Mouse (Mus musculus): ENCODE results near the gene 1810030O07Rik. TPM values are rescaled to one million over a fixed set of nuclear protein-coding genes. Genes with fewer than 3 reads are reported as not detected.

The 1810030O07Rik gene
- polyA plus RNA-seq (2015; fragmentation: Nextera tagmentation; extraction: Ambion mirVana) = 35.7 and 36.9 TPM in 2 replicates

GRCm38 (mm10) chrX:12673054-12673775 is at the start of gene 1810030O07Rik:
Gene 1810030O07Rik, minus strand, starts transcription at chrX:12673668.
- Histone ChIP-seq H3K27me3 (no peaks in the 10 kb centered on the region), H3K27ac (replicated peaks) (peak within 1 kb of the TSS; percentile 93), H3K9me3 (replicated peaks) (no peaks in the 10 kb centered on the region), H3K4me1 (no peaks in the 10 kb centered on the region), H3K4me3 (replicated peaks) (peak within 1 kb of the TSS; percentile 65), H3K9ac (peak within 1 kb of the TSS; percentile 62), H3K36me3 (peaks cover 3% of the 10 kb centered on the region; the same call in 1 of the 2 replicates), H3K4me2 (replicated peaks) (peak within 1 kb of the TSS; percentile 51)
- ATAC-seq (ENCODE audit: insufficient number of reproducible peaks, low FRiP score, low TSS enrichment, low read depth) = peak; percentile 99
- WGBS = 9% methylated on average over 41 of the region's 42 CpGs

- Histone ChIP-seq H3K4me3 (replicated peaks) (no peak overlapping the region), H3K4me2 (replicated peaks) (no peak overlapping the region), H3K27ac (replicated peaks) (no peak overlapping the region), H3K9me3 (replicated peaks) (no peaks in the 10 kb centered on the region), H3K9ac (no peak overlapping the region), H3K27me3 (no peaks in the 10 kb centered on the region), H3K4me1 (no peaks in the 10 kb centered on the region), H3K36me3 (peaks cover 6% of the 10 kb centered on the region; the same call in 1 of the 2 replicates)
- WGBS = 92% methylated on average over 4 of the region's 4 CpGs
- ATAC-seq (ENCODE audit: insufficient number of reproducible peaks, low FRiP score, low TSS enrichment, low read depth) = no peak
These were observed 42.6 kb upstream of the 1810030O07Rik start for GRCm38 (mm10) chrX:12716036-12716435.

- no peaks in the 10 kb centered on the region for H3K27me3 ChIP-seq
- no peak overlapping the region for H3K9ac ChIP-seq
- no peak overlapping the region for H3K4me2 ChIP-seq (replicated peaks)
- H3K9me3 ChIP-seq (replicated peaks) = no peaks in the 10 kb centered on the region
- H3K36me3 ChIP-seq = peaks cover 6% of the 10 kb centered on the region; the same call in 1 of the 2 replicates
- WGBS = 94% methylated on average over 7 of the region's 7 CpGs
- no peak overlapping the region for H3K4me3 ChIP-seq (replicated peaks)
- no peaks in the 10 kb centered on the region for H3K4me1 ChIP-seq
- H3K27ac ChIP-seq (replicated peaks) = no peak overlapping the region
- ATAC-seq (ENCODE audit: insufficient number of reproducible peaks, low FRiP score, low TSS enrichment, low read depth) = no peak
These were observed 40.3 kb upstream of the 1810030O07Rik start for GRCm38 (mm10) chrX:12713796-12714195.

GRCm38 (mm10) chrX:12686910-12687309 is 13.4 kb upstream of the 1810030O07Rik start:
- Histone ChIP-seq H3K27ac (replicated peaks) (no peak overlapping the region), H3K9ac (no peak overlapping the region), H3K4me1 (no peaks in the 10 kb centered on the region), H3K4me3 (replicated peaks) (no peak overlapping the region), H3K4me2 (replicated peaks) (no peak overlapping the region), H3K36me3 (no peaks in the 10 kb centered on the region), H3K9me3 (replicated peaks) (no peaks in the 10 kb centered on the region), H3K27me3 (no peaks in the 10 kb centered on the region; the same call in 1 of the 2 replicates)
- 55% methylated on average over 8 of the region's 8 CpGs for WGBS
- no peak for ATAC-seq (ENCODE audit: insufficient number of reproducible peaks, low FRiP score, low TSS enrichment, low read depth)

GRCm38 (mm10) chrX:12686071-12686470 is 12.6 kb upstream of the 1810030O07Rik start:
- no peak overlapping the region for H3K4me3 ChIP-seq (replicated peaks)
- H3K4me1 ChIP-seq = no peaks in the 10 kb centered on the region
- no peak overlapping the region for H3K4me2 ChIP-seq (replicated peaks)
- no peak overlapping the region for H3K27ac ChIP-seq (replicated peaks)
- no peak for ATAC-seq (ENCODE audit: insufficient number of reproducible peaks, low FRiP score, low TSS enrichment, low read depth)
- no peaks in the 10 kb centered on the region for H3K9me3 ChIP-seq (replicated peaks)
- no peaks in the 10 kb centered on the region; the same call in 1 of the 2 replicates for H3K27me3 ChIP-seq
- H3K36me3 ChIP-seq = no peaks in the 10 kb centered on the region
- H3K9ac ChIP-seq = no peak overlapping the region

- 27% methylated on average over 6 of the region's 6 CpGs for WGBS
- no peaks in the 10 kb centered on the region for H3K4me1 ChIP-seq
- H3K9ac ChIP-seq = no peak overlapping the region
- H3K4me2 ChIP-seq (replicated peaks) = no peak overlapping the region
- no peaks in the 10 kb centered on the region for H3K9me3 ChIP-seq (replicated peaks)
- no peak for ATAC-seq (ENCODE audit: insufficient number of reproducible peaks, low FRiP score, low TSS enrichment, low read depth)
- H3K27me3 ChIP-seq = no peaks in the 10 kb centered on the region; the same call in 1 of the 2 replicates
- no peaks in the 10 kb centered on the region for H3K36me3 ChIP-seq
- H3K27ac ChIP-seq (replicated peaks) = no peak overlapping the region
- no peak overlapping the region for H3K4me3 ChIP-seq (replicated peaks)
These were observed 3.9 kb upstream of the 1810030O07Rik start for GRCm38 (mm10) chrX:12677396-12677795.

GRCm38 (mm10) chrX:12653879-12654278 is 19.6 kb downstream of the 1810030O07Rik start:
- no peak overlapping the region for H3K9ac ChIP-seq
- H3K4me2 ChIP-seq (replicated peaks) = no peak overlapping the region
- ATAC-seq (ENCODE audit: insufficient number of reproducible peaks, low FRiP score, low TSS enrichment, low read depth) = no peak
- no peaks in the 10 kb centered on the region for H3K27me3 ChIP-seq
- no peaks in the 10 kb centered on the region for H3K9me3 ChIP-seq (replicated peaks)
- WGBS = 72% methylated on average over 2 of the region's 2 CpGs
- peaks cover 12% of the 10 kb centered on the region for H3K36me3 ChIP-seq
- no peak overlapping the region for H3K27ac ChIP-seq (replicated peaks)
- no peaks in the 10 kb centered on the region for H3K4me1 ChIP-seq
- no peak overlapping the region for H3K4me3 ChIP-seq (replicated peaks)

- Histone ChIP-seq H3K9ac (no peak overlapping the region), H3K9me3 (replicated peaks) (no peaks in the 10 kb centered on the region), H3K36me3 (0 out of 2 replicates have a peak, but pooled peaks cover 5% of the 10 kb centered on the region), H3K4me3 (replicated peaks) (no peak overlapping the region), H3K4me1 (no peaks in the 10 kb centered on the region), H3K27me3 (no peaks in the 10 kb centered on the region), H3K4me2 (replicated peaks) (no peak overlapping the region), H3K27ac (replicated peaks) (no peak overlapping the region)
- WGBS = 93% methylated on average over 16 of the region's 16 CpGs
- no peak for ATAC-seq (ENCODE audit: insufficient number of reproducible peaks, low FRiP score, low TSS enrichment, low read depth)
These were observed 21.6 kb downstream of the 1810030O07Rik start for GRCm38 (mm10) chrX:12651906-12652305.

GRCm38 (mm10) chrX:12645531-12646304 is 27.8 kb downstream of the 1810030O07Rik start:
- Histone ChIP-seq H3K4me1 (no peaks in the 10 kb centered on the region), H3K9me3 (replicated peaks) (no peaks in the 10 kb centered on the region), H3K27ac (replicated peaks) (no peak overlapping the region), H3K27me3 (no peaks in the 10 kb centered on the region), H3K36me3 (0 out of 2 replicates have a peak, but pooled peaks cover 2% of the 10 kb centered on the region), H3K9ac (no peak overlapping the region), H3K4me3 (replicated peaks) (no peak overlapping the region), H3K4me2 (replicated peaks) (no peak overlapping the region)
- 54% methylated on average over 12 of the region's 12 CpGs for WGBS
- no peak for ATAC-seq (ENCODE audit: insufficient number of reproducible peaks, low FRiP score, low TSS enrichment, low read depth)

GRCm38 (mm10) chrX:12644976-12645375 is 28.5 kb downstream of the 1810030O07Rik start:
- Histone ChIP-seq H3K9me3 (replicated peaks) (no peaks in the 10 kb centered on the region), H3K4me1 (no peaks in the 10 kb centered on the region), H3K4me2 (replicated peaks) (no peak overlapping the region), H3K9ac (no peak overlapping the region), H3K27ac (replicated peaks) (no peak overlapping the region), H3K27me3 (no peaks in the 10 kb centered on the region), H3K4me3 (replicated peaks) (no peak overlapping the region), H3K36me3 (0 out of 2 replicates have a peak, but pooled peaks cover under 1% of the 10 kb centered on the region)
- ATAC-seq (ENCODE audit: insufficient number of reproducible peaks, low FRiP score, low TSS enrichment, low read depth) = no peak
- 26% methylated on average over 2 of the region's 2 CpGs for WGBS

GRCm38 (mm10) chrX:12625131-12625530 is 48.3 kb downstream of the 1810030O07Rik start:
- no peak overlapping the region for H3K4me3 ChIP-seq (replicated peaks)
- H3K27ac ChIP-seq (replicated peaks) = no peak overlapping the region
- no peaks in the 10 kb centered on the region for H3K27me3 ChIP-seq
- ATAC-seq (ENCODE audit: insufficient number of reproducible peaks, low FRiP score, low TSS enrichment, low read depth) = no peak
- H3K4me1 ChIP-seq = no peaks in the 10 kb centered on the region
- H3K9ac ChIP-seq = no peak overlapping the region
- no peaks in the 10 kb centered on the region for H3K9me3 ChIP-seq (replicated peaks)
- H3K4me2 ChIP-seq (replicated peaks) = no peak overlapping the region
- no peaks in the 10 kb centered on the region for H3K36me3 ChIP-seq
- WGBS = 67% methylated on average over 3 of the region's 4 CpGs

All from embryonic facial prominence, embryonic 15.5 days (tissue).